Mouse (Mus musculus): Measurements from ENCODE around the gene Sirt1.

GRCm38 (mm10) chr10:63429023-63429340 is 47.5 kb upstream of the Sirt1 start:
- TF ChIP-seq POLR2A (IDR thresholded peaks at IDR 0.05; ENCODE audit: low read depth, low read length) (no peak), CTCF (conservative IDR thresholded peaks at IDR 0.05 in 1 of 2, IDR thresholded peaks at IDR 0.05 in 1 of 2; ENCODE audit: low read depth in 2 of 2, low read length in 2 of 2) (no peak), POLR2AphosphoS2 (IDR thresholded peaks at IDR 0.05; ENCODE audit: low read depth, low read length) (no peak), ZNF384 (IDR thresholded peaks at IDR 0.05; ENCODE audit: low read depth, low read length) (no peak), HCFC1 (IDR thresholded peaks at IDR 0.05; ENCODE audit: low read depth, low read length) (no peak), NRF1 (IDR thresholded peaks at IDR 0.05; ENCODE audit: low read depth, low read length) (no peak)

Data from CH12.LX (cell line).